Mouse (Mus musculus): ENCODE measurements around the gene Cd248.

The Cd248 gene

GRCm38 (mm10) chr19:5067867-5068569 is at the start of gene Cd248:
Cd248 (plus strand) TSS chr19:5068078.
- DNase-seq (ENCODE audit: low spot score in 2 of 2) = no peak

- DNase-seq (ENCODE audit: low spot score in 2 of 2) = no peak
These were observed 49.7 kb upstream of the Cd248 start for GRCm38 (mm10) chr19:5018191-5018590.

- no peak for DNase-seq (ENCODE audit: low spot score in 2 of 2)
These were observed 46.5 kb upstream of the Cd248 start for GRCm38 (mm10) chr19:5021416-5021815.

- peak; percentile 93 to 94 for DNase-seq (ENCODE audit: low spot score in 2 of 2)
These were observed 44.0 kb upstream of the Cd248 start, which contains the start of gene Slc29a2 for GRCm38 (mm10) chr19:5023621-5024479. Slc29a2 (plus strand) TSS chr19:5023860.

GRCm38 (mm10) chr19:5026111-5026510 is 41.8 kb upstream of the Cd248 start:
- no peak for DNase-seq (ENCODE audit: low spot score in 2 of 2)

- DNase-seq (ENCODE audit: low spot score in 2 of 2) = no peak
These were observed 35.2 kb upstream of the Cd248 start for GRCm38 (mm10) chr19:5032686-5033085.

GRCm38 (mm10) chr19:5036577-5036976 is 31.3 kb upstream of the Cd248 start:
- DNase-seq (ENCODE audit: low spot score in 2 of 2) = no peak

GRCm38 (mm10) chr19:5037678-5038571 is 30.0 kb upstream of the Cd248 start:
- peak; percentile 85 to 88 for DNase-seq (ENCODE audit: low spot score in 2 of 2)

- peak; percentile 96 for DNase-seq (ENCODE audit: low spot score in 2 of 2)
These were observed 29.1 kb upstream of the Cd248 start, which contains the start of the genes B4gat1 and AC124502.3 for GRCm38 (mm10) chr19:5038709-5039156. B4gat1 (plus strand) TSS chr19:5038826. AC124502.3 (plus strand) TSS chr19:5038891.

GRCm38 (mm10) chr19:5039301-5040114 is 28.4 kb upstream of the Cd248 start:
- DNase-seq (ENCODE audit: low spot score in 2 of 2) = peak in 1 of 2 experiments; percentile 56

GRCm38 (mm10) chr19:5040862-5041523 is 26.9 kb upstream of the Cd248 start, which contains the start of gene Brms1:
Brms1 (plus strand) TSS chr19:5041354.
- DNase-seq (ENCODE audit: low spot score in 2 of 2) = peak; percentile 95 to 96

GRCm38 (mm10) chr19:5041588-5041987 is 26.3 kb upstream of the Cd248 start:
- DNase-seq (ENCODE audit: low spot score in 2 of 2) = no peak

- no peak for DNase-seq (ENCODE audit: low spot score in 2 of 2)
These were observed 22.3 kb upstream of the Cd248 start for GRCm38 (mm10) chr19:5045531-5045930.

- peak in 1 of 2 experiments; percentile 59 for DNase-seq (ENCODE audit: low spot score in 2 of 2)
These were observed 19.5 kb upstream of the Cd248 start for GRCm38 (mm10) chr19:5048138-5049056.

GRCm38 (mm10) chr19:5049325-5049724 is 18.6 kb upstream of the Cd248 start:
- peak in 1 of 2 experiments; percentile 36 for DNase-seq (ENCODE audit: low spot score in 2 of 2)

- DNase-seq (ENCODE audit: low spot score in 2 of 2) = peak; percentile 73 to 89
These were observed 17.6 kb upstream of the Cd248 start, which contains the start of gene Rin1 for GRCm38 (mm10) chr19:5050047-5050905. Rin1 (plus strand) TSS chr19:5050481.

- peak in 1 of 2 experiments; percentile 47 for DNase-seq (ENCODE audit: low spot score in 2 of 2)
These were observed 16.8 kb upstream of the Cd248 start for GRCm38 (mm10) chr19:5051031-5051430.

GRCm38 (mm10) chr19:5051515-5051914 is 16.4 kb upstream of the Cd248 start:
- DNase-seq (ENCODE audit: low spot score in 2 of 2) = no peak

Data from right cerebral cortex, postnatal 10 days (tissue).